In the genomic region with DNA sequence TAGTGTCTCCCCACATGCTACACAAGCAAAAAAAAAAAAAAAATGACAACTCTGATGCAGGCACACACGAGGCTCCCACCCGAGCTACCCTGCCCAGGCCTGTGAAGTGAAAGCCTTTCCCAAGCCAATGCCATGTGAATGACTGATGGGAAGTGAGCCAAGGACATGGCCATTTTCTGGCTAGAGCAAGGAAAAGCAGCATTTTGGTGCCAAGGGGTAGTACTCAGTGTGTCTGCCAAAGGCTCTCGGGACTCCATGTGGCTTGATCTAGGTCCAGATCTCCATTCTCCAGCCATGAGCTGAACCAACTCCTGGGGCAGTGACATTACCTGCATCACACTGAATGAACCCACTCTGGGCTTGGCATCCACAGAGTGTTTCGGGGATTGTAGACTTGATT, we compare ENCODE assay signal across 18 mouse cellular contexts. TPM values are rescaled to one million over a fixed set of nuclear protein-coding genes. Genes with fewer than 3 reads are reported as not detected.
DNase-seq lines count a peak whose midpoint lies in the region; ATAC-seq and TF ChIP-seq lines count a peak whose summit lies in the region.
"Had no signal": no experiment of that assay in that cellular context is flagged by ENCODE, and none has a peak within 500 bp of the region (broad histone marks: within the 10 kb centered on the region; RNA-seq: fewer than 3 reads in every experiment).

No protein-coding gene starts in this region.

- H3K4me1 ChIP-seq in kidney, adult 2 months (ENCODE audit: control insufficient read depth, insufficient read depth, low read length), result no peaks in the 10 kb centered on the region

- peak; percentile 44 for DNase-seq in adrenal gland, adult 8-10 months
- DNase-seq in adrenal gland, adult 18-20 months (ENCODE audit: low spot score in 2 of 2), result no peak
- peak; percentile 8 for DNase-seq in kidney, adult 2 months
- DNase-seq in kidney, postnatal 25 days, result no peak
- DNase-seq in brain, adult 2 months (ENCODE audit: low read depth, low spot score), result peak; percentile 78
- peak; percentile 72 to 77 for DNase-seq in cerebellum, postnatal 25 days
- DNase-seq in layer of hippocampus, adult 8-10 months (ENCODE audit: low spot score in 2 of 2), result no peak
- DNase-seq: kidney, postnatal 36 days; layer of hippocampus, postnatal 36 days; lung, adult 2 months; spleen, adult 18-20 months had no signal

- no peak for TF ChIP-seq POLR2A in kidney, adult 2 months (IDR thresholded peaks at IDR 0.05; ENCODE audit: low read depth, low read length)

- TF ChIP-seq CTCF in kidney, adult 2 months (conservative IDR thresholded peaks at IDR 0.05; ENCODE audit: insufficient read depth, insufficient read length, low read depth, low read length), result no peak

- whole genome bisulfite sequencing in kidney, adult 2 months, result 79% methylated on average over 4 of the region's 4 CpGs

- ATAC-seq in megakaryocyte-erythroid progenitor cell, adult 5-6 weeks (replicated peaks; ENCODE audit: low FRiP score, low TSS enrichment, poor library complexity, severe bottlenecking), result no peak

- no peaks in the 10 kb centered on the region for H3K27me3 ChIP-seq in kidney, adult 2 months (replicated peaks; ENCODE audit: control insufficient read depth, insufficient read depth, low read length)
- H3K27me3 ChIP-seq: embryonic facial prominence, embryonic 13.5 days had no signal

- H3K36me3 ChIP-seq in kidney, adult 2 months (ENCODE audit: control insufficient read depth, insufficient read depth, low read length), result no peaks in the 10 kb centered on the region
- H3K36me3 ChIP-seq: embryonic facial prominence, embryonic 13.5 days; limb, embryonic 13.5 days had no signal

- H3K4me3 ChIP-seq in kidney, adult 2 months (ENCODE audit: insufficient read depth, low read depth, low read length), result no peak overlapping the region
- H3K4me3 ChIP-seq: embryonic facial prominence, embryonic 13.5 days; limb, embryonic 13.5 days; megakaryocyte, embryonic 14.5 days had no signal

- H3K27ac ChIP-seq in kidney, adult 2 months (ENCODE audit: insufficient read depth, low read depth, low read length), result no peak overlapping the region
- H3K27ac ChIP-seq: embryonic facial prominence, embryonic 13.5 days; limb, embryonic 13.5 days had no signal

RNA-seq across cellular contexts. Expression of a gene that starts 40.4 kb away (rescaled TPM):
- total RNA-seq in adrenal gland, adult 8-10 months (2022), result not detected
- not detected for total RNA-seq in adrenal gland, adult 18-20 months (2021)
- polyA plus RNA-seq in kidney, adult 2 months (2012; rRNA removed), result not detected in 2 replicates
- not detected in 2 replicates for total RNA-seq in megakaryocyte-erythroid progenitor cell, adult 5-6 weeks (2014; fragmentation: Nextera tagmentation)
- not detected in 2 replicates for total RNA-seq in megakaryocyte-erythroid progenitor cell, adult 5-6 weeks (2017)
- 10 to 100 TPM in 3 of 4 experiments, 1 to 10 TPM in 1; 9.9 to 20.3 (median 15.4) TPM for total RNA-seq in layer of hippocampus, adult 8-10 months (2022)
- total RNA-seq: heart, adult 18-20 months had no signal
- polyA plus RNA-seq: embryonic facial prominence, embryonic 13.5 days; heart, postnatal 0 days; intestine, embryonic 14.5 days; limb, embryonic 13.5 days; lung, adult 2 months had no signal

Comparison
In these comparisons a context has a peak if more than half of its experiments do, and no peak if none do; other contexts are left out.
1. DNase-seq: peak in adrenal gland, adult 8-10 months (single experiment), kidney, adult 2 months (single experiment), brain, adult 2 months (single experiment) and cerebellum, postnatal 25 days (2 of 2); none in adrenal gland, adult 18-20 months (0 of 2), kidney, postnatal 25 days (0 of 2) and layer of hippocampus, adult 8-10 months (0 of 2).
2. RNA of a gene that starts 40.4 kb away (total RNA-seq): 9.9 to 20.3 TPM in layer of hippocampus, adult 8-10 months; not detected in megakaryocyte-erythroid progenitor cell, adult 5-6 weeks, not detected in adrenal gland, adult 8-10 months and not detected in adrenal gland, adult 18-20 months; every median in the first group is over 10 times any median in the second.